8 mouse cellular contexts compared by ENCODE assay signal in genomic region chr8:125997550-125997949, GRCm38 (mm10). TPM values are rescaled to one million over a fixed set of nuclear protein-coding genes. Genes with fewer than 3 reads are reported as not detected.
DNase-seq lines count a peak whose midpoint lies in the region; ATAC-seq lines count a peak whose summit lies in the region.
"Had no signal": no experiment of that assay in that cellular context is flagged by ENCODE, and none has a peak within 500 bp of the region (broad histone marks: within the 10 kb centered on the region; RNA-seq: fewer than 3 reads in every experiment).

No protein-coding gene starts in this region.

- H3K4me2 ChIP-seq in kidney, embryonic 16.5 days (replicated peaks; ENCODE audit: low read depth, low read length), result peak overlapping the region; percentile 46
- peak overlapping the region; percentile 91 for H3K4me2 ChIP-seq in embryonic facial prominence, embryonic 15.5 days (replicated peaks)
- H3K4me2 ChIP-seq in midbrain, embryonic 15.5 days, result peak overlapping the region; percentile 91
- H3K4me2 ChIP-seq: liver, embryonic 12.5 days had no signal

- H3K4me3 ChIP-seq in kidney, embryonic 16.5 days (ENCODE audit: low read length), result peak overlapping the region; percentile 62
- peak overlapping the region; percentile 59; the same call in 1 of the 2 replicates for H3K4me3 ChIP-seq in embryonic facial prominence, embryonic 15.5 days (replicated peaks)
- peak overlapping the region; percentile 62 for H3K4me3 ChIP-seq in midbrain, embryonic 15.5 days
- H3K4me3 ChIP-seq: liver, embryonic 12.5 days had no signal

- no peak for DNase-seq in kidney, postnatal 25 days
- peak; percentile 72 for DNase-seq in brain, adult 2 months (ENCODE audit: low read depth, low spot score)
- no peak for DNase-seq in heart, postnatal 25 days (ENCODE audit: low spot score)
- no peak for DNase-seq in gastrocnemius, adult 18-20 months (ENCODE audit: low spot score)

- H3K4me1 ChIP-seq in kidney, embryonic 16.5 days (ENCODE audit: insufficient read depth, low read length), result peaks cover 15% of the 10 kb centered on the region; the same call in 1 of the 2 replicates
- peaks cover 19% of the 10 kb centered on the region for H3K4me1 ChIP-seq in embryonic facial prominence, embryonic 15.5 days
- H3K4me1 ChIP-seq in midbrain, embryonic 15.5 days, result peaks cover 19% of the 10 kb centered on the region
- H3K4me1 ChIP-seq: liver, embryonic 12.5 days had no signal

- H3K27me3 ChIP-seq in kidney, embryonic 16.5 days (ENCODE audit: insufficient read depth, low read length), result peaks cover 25% of the 10 kb centered on the region
- peaks cover 30% of the 10 kb centered on the region for H3K27me3 ChIP-seq in embryonic facial prominence, embryonic 15.5 days
- H3K27me3 ChIP-seq in midbrain, embryonic 15.5 days (replicated peaks), result peaks cover 14% of the 10 kb centered on the region

- intact Hi-C loops in heart, postnatal 25 days (cut with DNase I), result no loop called here

- no peak for ATAC-seq in kidney, embryonic 16.5 days (ENCODE audit: low FRiP score, low TSS enrichment)
- ATAC-seq in embryonic facial prominence, embryonic 15.5 days (ENCODE audit: insufficient number of reproducible peaks, low FRiP score, low TSS enrichment, low read depth), result no peak
- no peak for ATAC-seq in midbrain, embryonic 15.5 days (replicated peaks)
- ATAC-seq: liver, embryonic 12.5 days had no signal

- H3K9me3 ChIP-seq in kidney, embryonic 16.5 days (ENCODE audit: low read length), result no peaks in the 10 kb centered on the region
- H3K9me3 ChIP-seq in embryonic facial prominence, embryonic 15.5 days (replicated peaks), result no peaks in the 10 kb centered on the region
- no peaks in the 10 kb centered on the region for H3K9me3 ChIP-seq in midbrain, embryonic 15.5 days
- H3K9me3 ChIP-seq: liver, embryonic 12.5 days had no signal

- no peaks in the 10 kb centered on the region for H3K36me3 ChIP-seq in kidney, embryonic 16.5 days (ENCODE audit: insufficient read depth, low read length)
- no peaks in the 10 kb centered on the region for H3K36me3 ChIP-seq in embryonic facial prominence, embryonic 15.5 days
- H3K36me3 ChIP-seq in midbrain, embryonic 15.5 days (replicated peaks), result no peaks in the 10 kb centered on the region
- H3K36me3 ChIP-seq: liver, embryonic 12.5 days had no signal

- H3K27ac ChIP-seq in kidney, embryonic 16.5 days (ENCODE audit: low read length), result no peak overlapping the region
- no peak overlapping the region for H3K27ac ChIP-seq in embryonic facial prominence, embryonic 15.5 days (replicated peaks)
- H3K27ac ChIP-seq in midbrain, embryonic 15.5 days, result no peak overlapping the region
- H3K27ac ChIP-seq: liver, embryonic 12.5 days had no signal

- 75% methylated on average over 5 of the region's 5 CpGs for WGBS in kidney, embryonic 16.5 days
- 55% methylated on average over 5 of the region's 5 CpGs for WGBS in embryonic facial prominence, embryonic 15.5 days
- 59% methylated on average over 5 of the region's 5 CpGs for WGBS in midbrain, embryonic 15.5 days

- peak overlapping the region; percentile 37 for H3K9ac ChIP-seq in kidney, embryonic 16.5 days (replicated peaks; ENCODE audit: low read length)
- H3K9ac ChIP-seq in embryonic facial prominence, embryonic 15.5 days, result no peak overlapping the region
- H3K9ac ChIP-seq in midbrain, embryonic 15.5 days, result no peak overlapping the region
- H3K9ac ChIP-seq: liver, embryonic 12.5 days had no signal

RNA-seq across cellular contexts. Expression of gene Kcnk1, which starts 2.6 kb away (rescaled TPM):
- polyA plus RNA-seq in kidney, embryonic 16.5 days (2015; fragmentation: Nextera tagmentation; extraction: Ambion mirVana), result 53.6 and 56.5 TPM in 2 replicates
- polyA plus RNA-seq in embryonic facial prominence, embryonic 15.5 days (2015; fragmentation: Nextera tagmentation; extraction: Ambion mirVana), result 20.5 and 25.4 TPM in 2 replicates
- polyA plus RNA-seq in midbrain, embryonic 15.5 days (2015; fragmentation: Nextera tagmentation; extraction: Ambion mirVana), result 17.9 and 18.6 TPM in 2 replicates
- total RNA-seq in heart, postnatal 25 days (2021), result under 1 TPM in 1 of 2 experiments, not detected in 1; 0.18 TPM
- under 1 TPM; 0.19 to 0.46 TPM for total RNA-seq in gastrocnemius, adult 18-20 months (2021)
